Mouse (Mus musculus): ENCODE measurements around the gene Noa1. TPM values are rescaled to one million over a fixed set of nuclear protein-coding genes. Genes with fewer than 3 reads are reported as not detected.

Noa1 gene
- polyA plus RNA-seq, 1 experiment from 2014 or later: 34.1 TPM

- Histone ChIP-seq H3K4me3 (ENCODE audit: low read depth, low read length) (no peak overlapping the region), H3K27ac (ENCODE audit: low read depth, low read length) (no peak overlapping the region), H3K4me2 (no peak overlapping the region), H3K9ac (ENCODE audit: low read length) (no peak overlapping the region), H3K27me3 (ENCODE audit: control insufficient read depth, insufficient read depth, low read length) (no peaks in the 10 kb centered on the region), H3K9me3 (ENCODE audit: control insufficient read depth, low read length) (no peaks in the 10 kb centered on the region), H3K36me3 (ENCODE audit: control insufficient read depth, insufficient read depth, low read length) (no peaks in the 10 kb centered on the region), H3K4me1 (ENCODE audit: control insufficient read depth, insufficient read depth, low read length) (no peaks in the 10 kb centered on the region)
- DNase-seq (ENCODE audit: low spot score, missing footprints) (no peak), ATAC-seq (ENCODE audit: low FRiP score) (no peak)
- 56% methylated on average over 5 of the region's 5 CpGs for WGBS
Observed at GRCm38 (mm10) chr5:77251656-77252055, 58.2 kb downstream of the Noa1 start.

GRCm38 (mm10) chr5:77250083-77250482 is 59.8 kb downstream of the Noa1 start:
- no peak overlapping the region for H3K4me2 ChIP-seq
- no peak overlapping the region for H3K4me3 ChIP-seq (ENCODE audit: low read depth, low read length)
- H3K36me3 ChIP-seq (ENCODE audit: control insufficient read depth, insufficient read depth, low read length): no peaks in the 10 kb centered on the region
- WGBS: 74% methylated on average over 9 of the region's 9 CpGs
- H3K27ac ChIP-seq (ENCODE audit: low read depth, low read length): no peak overlapping the region
- peaks cover 5% of the 10 kb centered on the region; the same call in 1 of the 2 replicates for H3K4me1 ChIP-seq (ENCODE audit: control insufficient read depth, insufficient read depth, low read length)
- DNase-seq (ENCODE audit: low spot score, missing footprints): no peak
- no peaks in the 10 kb centered on the region for H3K27me3 ChIP-seq (ENCODE audit: control insufficient read depth, insufficient read depth, low read length)
- no peaks in the 10 kb centered on the region for H3K9me3 ChIP-seq (ENCODE audit: control insufficient read depth, low read length)
- ATAC-seq (ENCODE audit: low FRiP score): no peak
- H3K9ac ChIP-seq (ENCODE audit: low read length): no peak overlapping the region

- 27% methylated on average over 26 of the region's 26 CpGs for WGBS
- DNase-seq (ENCODE audit: low spot score, missing footprints) (peak; percentile 92), ATAC-seq (ENCODE audit: low FRiP score) (peak; percentile 67)
- Histone ChIP-seq H3K4me3 (ENCODE audit: low read depth, low read length) (no peak overlapping the region), H3K36me3 (ENCODE audit: control insufficient read depth, insufficient read depth, low read length) (no peaks in the 10 kb centered on the region), H3K9me3 (ENCODE audit: control insufficient read depth, low read length) (no peaks in the 10 kb centered on the region), H3K4me1 (ENCODE audit: control insufficient read depth, insufficient read depth, low read length) (peaks cover 8% of the 10 kb centered on the region; the same call in 1 of the 2 replicates), H3K27ac (ENCODE audit: low read depth, low read length) (no peak overlapping the region), H3K4me2 (peak overlapping the region; percentile 32), H3K9ac (ENCODE audit: low read length) (no peak overlapping the region), H3K27me3 (ENCODE audit: control insufficient read depth, insufficient read depth, low read length) (no peaks in the 10 kb centered on the region)
Observed at GRCm38 (mm10) chr5:77245787-77246671, 63.9 kb downstream of the Noa1 start.

- H3K27ac ChIP-seq (ENCODE audit: low read depth, low read length): no peak overlapping the region
- H3K27me3 ChIP-seq (ENCODE audit: control insufficient read depth, insufficient read depth, low read length): no peaks in the 10 kb centered on the region
- H3K36me3 ChIP-seq (ENCODE audit: control insufficient read depth, insufficient read depth, low read length): no peaks in the 10 kb centered on the region
- H3K4me1 ChIP-seq (ENCODE audit: control insufficient read depth, insufficient read depth, low read length): peaks cover 8% of the 10 kb centered on the region; the same call in 1 of the 2 replicates
- ATAC-seq (ENCODE audit: low FRiP score): no peak; the same call in 1 of the 2 replicates
- H3K4me3 ChIP-seq (ENCODE audit: low read depth, low read length): no peak overlapping the region
- H3K9ac ChIP-seq (ENCODE audit: low read length): no peak overlapping the region
- H3K4me2 ChIP-seq: peak overlapping the region; percentile 32
- H3K9me3 ChIP-seq (ENCODE audit: control insufficient read depth, low read length): no peaks in the 10 kb centered on the region
- 42% methylated on average over 7 of the region's 7 CpGs for WGBS
- peak; percentile 90 for DNase-seq (ENCODE audit: low spot score, missing footprints)
Observed at GRCm38 (mm10) chr5:77245463-77245786, 64.5 kb downstream of the Noa1 start.

GRCm38 (mm10) chr5:77244331-77244987 is 65.4 kb downstream of the Noa1 start:
- DNase-seq (ENCODE audit: low spot score, missing footprints) (no peak), ATAC-seq (ENCODE audit: low FRiP score) (peak; percentile 56; the same call in 1 of the 2 replicates)
- no peak overlapping the region for H3K4me2 ChIP-seq
- H3K4me1 ChIP-seq (ENCODE audit: control insufficient read depth, insufficient read depth, low read length): peaks cover 8% of the 10 kb centered on the region; the same call in 1 of the 2 replicates
- H3K4me3 ChIP-seq (ENCODE audit: low read depth, low read length): no peak overlapping the region
- no peaks in the 10 kb centered on the region for H3K27me3 ChIP-seq (ENCODE audit: control insufficient read depth, insufficient read depth, low read length)
- H3K36me3 ChIP-seq (ENCODE audit: control insufficient read depth, insufficient read depth, low read length): no peaks in the 10 kb centered on the region
- no peak overlapping the region for H3K27ac ChIP-seq (ENCODE audit: low read depth, low read length)
- WGBS: 35% methylated on average over 8 of the region's 8 CpGs
- H3K9me3 ChIP-seq (ENCODE audit: control insufficient read depth, low read length): no peaks in the 10 kb centered on the region
- no peak overlapping the region for H3K9ac ChIP-seq (ENCODE audit: low read length)

Small RNA genes lying within 50 kb of the gene (microRNA-seq; reads per million reads assigned to microRNA genes)
- not detected for gene Mir5098

Other genes with a start within 250 kb of the Noa1 start
- 0.37 TPM in 1 of 2 replicates, not detected in the other for gene Hopx, start 195.0 kb downstream of the Noa1 start, polyA plus RNA-seq (2014; fragmentation: Nextera tagmentation; extraction: Ambion mirVana)
- gene Spink2, start 98.6 kb downstream of the Noa1 start, polyA plus RNA-seq (2014; fragmentation: Nextera tagmentation; extraction: Ambion mirVana): 0.55 and 0.68 TPM in 2 replicates
- 18.4 and 21.6 TPM in 2 replicates for gene Rest, start 44.6 kb downstream of the Noa1 start, polyA plus RNA-seq (2014; fragmentation: Nextera tagmentation; extraction: Ambion mirVana)
- gene Polr2b, start 63 bp upstream of the Noa1 start, polyA plus RNA-seq (2014; fragmentation: Nextera tagmentation; extraction: Ambion mirVana): 113 and 124 TPM in 2 replicates
- 25.1 and 26.8 TPM in 2 replicates for gene Igfbp7, start 98.0 kb upstream of the Noa1 start, polyA plus RNA-seq (2014; fragmentation: Nextera tagmentation; extraction: Ambion mirVana)